Mouse (Mus musculus) heart, adult 9 months (tissue): ENCODE data around the gene Plppr3.
A peak's percentile ranks its signal among the peaks of the same experiment; 100 is the strongest.

ENCODE experiments used
- DNase-seq, 2 experiments: peaks; one replicate each; pipeline ENCODE4 v3.0.0; 2022; ENCODE audit warnings: low spot score in 2 of 2

The Plppr3 gene

DNA sequence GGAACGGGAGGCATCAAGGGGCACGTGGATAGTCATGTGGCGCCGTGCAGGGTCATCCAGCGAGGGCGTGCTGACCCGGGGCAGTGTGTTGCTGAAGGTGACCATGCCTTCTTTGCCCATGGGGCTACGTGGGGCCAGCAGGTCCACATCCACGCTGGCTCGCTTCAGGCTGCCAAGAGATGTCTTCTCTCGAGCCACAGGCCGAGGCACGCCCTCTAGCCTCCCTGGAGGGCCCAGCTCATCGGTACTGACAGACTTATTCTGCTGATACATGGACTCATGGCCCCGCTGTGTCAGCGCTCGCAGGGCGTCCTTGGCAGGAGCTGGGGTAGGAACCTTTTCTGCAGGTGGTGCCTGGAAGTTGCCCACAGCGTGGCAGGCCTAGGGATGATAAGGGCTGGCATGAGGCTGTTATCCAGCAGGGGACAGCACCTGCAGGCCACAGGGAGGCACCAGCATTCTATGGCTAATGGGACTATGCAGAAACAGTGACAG lies 8.6 kb downstream of the Plppr3 start:
- peak in 1 of 2 experiments; percentile 61 for DNase-seq

DNA sequence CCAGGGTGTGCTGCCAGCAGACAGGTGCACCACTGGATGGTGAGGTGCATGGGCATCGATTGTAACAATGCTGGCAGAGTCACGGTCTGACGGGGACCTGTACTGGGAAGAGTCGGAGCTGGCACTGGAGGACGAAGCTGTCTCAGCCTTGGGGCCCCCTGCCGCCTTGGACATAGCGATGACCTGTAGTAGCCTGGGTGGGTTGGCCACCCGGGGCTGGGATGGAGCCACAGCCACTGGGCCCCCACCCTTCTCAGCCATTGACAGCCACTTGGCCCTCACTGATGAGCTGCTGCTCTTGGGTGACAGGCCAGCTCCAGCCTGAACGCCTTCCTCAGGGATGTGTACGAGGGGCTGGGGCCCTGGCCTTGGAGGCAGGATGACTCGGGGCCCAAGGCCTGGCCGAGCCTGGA lies 9.2 kb downstream of the Plppr3 start:
- DNase-seq: no peak

- DNase-seq: no peak
Measured at GRCm38 (mm10) chr10:79864351-79865188, 9.9 kb downstream of the Plppr3 start.

- no peak for DNase-seq
Measured at GRCm38 (mm10) chr10:79862925-79863324, 11.5 kb downstream of the Plppr3 start.

DNA sequence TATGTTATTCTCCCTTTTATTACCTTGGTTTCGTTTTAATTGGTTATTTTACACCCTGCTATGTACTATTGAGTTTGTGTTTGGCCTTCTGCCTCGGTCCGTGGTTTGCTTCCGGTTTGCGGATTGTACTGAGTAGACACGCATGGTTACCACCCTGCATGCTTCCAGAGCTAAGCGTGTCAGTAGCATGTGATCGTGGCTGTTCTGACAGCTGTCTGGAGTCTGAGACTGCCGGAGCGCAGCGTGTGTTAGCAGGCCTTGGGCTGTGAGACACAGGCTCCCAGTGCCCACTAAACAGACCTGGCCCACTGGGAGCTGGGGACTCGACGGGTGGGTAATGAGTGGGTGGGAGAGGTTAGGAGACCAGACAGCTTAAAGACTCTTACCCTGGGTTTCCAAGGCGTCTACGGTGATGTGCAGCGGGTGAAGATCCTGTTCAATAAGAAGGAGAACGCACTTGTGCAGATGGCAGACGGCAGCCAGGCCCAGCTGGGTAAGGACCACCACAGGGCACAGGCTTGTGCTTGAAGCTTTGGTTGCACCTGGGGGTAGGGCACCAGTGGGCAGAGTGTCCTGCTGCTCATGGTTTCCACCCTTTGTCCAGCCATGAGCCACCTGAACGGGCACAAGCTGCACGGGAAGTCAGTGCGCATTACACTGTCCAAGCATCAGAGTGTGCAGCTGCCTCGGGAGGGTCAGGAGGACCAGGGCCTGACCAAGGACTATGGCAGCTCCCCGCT lies 12.2 kb downstream of the Plppr3 start:
- DNase-seq: no peak

GRCm38 (mm10) chr10:79861230-79862048 lies 13.0 kb downstream of the Plppr3 start:
- DNase-seq: no peak

DNA sequence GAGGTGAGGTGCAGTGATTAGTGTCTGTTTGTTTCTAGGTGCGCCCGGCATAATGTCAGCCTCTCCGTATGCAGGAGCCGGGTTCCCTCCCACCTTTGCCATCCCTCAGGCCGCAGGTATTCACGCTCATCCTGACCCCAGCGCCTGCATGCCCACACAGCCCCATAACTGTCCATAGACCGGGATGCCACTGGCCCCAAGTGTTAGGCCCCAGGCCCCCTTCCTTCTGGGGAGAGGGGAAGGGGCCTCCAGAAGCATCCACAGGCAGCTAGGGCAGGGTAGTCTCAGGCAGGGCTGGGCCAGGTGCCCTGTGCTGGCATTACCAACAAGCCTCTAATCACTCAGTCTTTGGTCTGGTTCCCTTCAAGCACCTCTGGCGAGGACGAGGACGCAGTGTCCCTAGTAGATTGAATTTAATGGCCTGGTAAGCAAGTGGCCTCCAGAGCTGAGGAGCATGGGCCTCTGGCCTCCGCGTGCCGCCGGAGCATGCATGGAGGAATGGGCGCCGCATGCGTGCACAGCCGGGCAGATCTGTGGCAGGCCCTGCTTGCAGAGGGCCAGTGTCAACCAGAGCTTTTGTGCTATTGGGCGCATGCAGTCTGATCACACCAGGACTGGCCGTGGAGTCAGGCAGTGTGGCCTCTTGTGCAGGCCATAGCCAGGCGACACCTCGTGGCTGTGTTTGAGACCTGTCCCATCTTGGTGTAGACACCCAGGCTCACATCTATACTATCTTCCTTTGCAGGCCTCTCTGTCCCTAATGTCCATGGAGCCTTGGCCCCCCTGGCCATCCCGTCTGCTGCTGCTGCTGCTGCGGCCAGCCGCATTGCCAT lies 14.1 kb downstream of the Plppr3 start:
- DNase-seq: no peak

DNA sequence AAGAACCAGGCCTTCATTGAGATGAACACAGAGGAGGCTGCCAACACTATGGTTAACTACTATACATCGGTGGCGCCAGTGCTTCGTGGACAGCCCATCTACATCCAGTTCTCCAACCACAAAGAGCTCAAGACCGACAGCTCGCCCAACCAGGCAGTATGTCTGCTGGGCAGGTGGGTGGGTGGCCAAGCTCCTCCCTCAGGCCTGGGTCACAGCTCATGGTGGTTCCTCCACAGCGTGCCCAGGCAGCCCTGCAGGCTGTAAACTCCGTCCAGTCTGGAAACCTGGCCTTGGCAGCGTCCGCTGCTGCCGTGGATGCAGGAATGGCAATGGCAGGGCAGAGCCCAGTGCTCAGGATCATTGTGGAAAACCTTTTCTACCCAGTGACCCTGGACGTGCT lies 15.3 kb downstream of the Plppr3 start:
- DNase-seq: no peak

- DNase-seq: peak in 1 of 2 experiments; percentile 74
Measured at GRCm38 (mm10) chr10:79858416-79859074, 15.9 kb downstream of the Plppr3 start.

- DNase-seq: no peak
Measured at GRCm38 (mm10) chr10:79857894-79858293, 16.5 kb downstream of the Plppr3 start.

DNA sequence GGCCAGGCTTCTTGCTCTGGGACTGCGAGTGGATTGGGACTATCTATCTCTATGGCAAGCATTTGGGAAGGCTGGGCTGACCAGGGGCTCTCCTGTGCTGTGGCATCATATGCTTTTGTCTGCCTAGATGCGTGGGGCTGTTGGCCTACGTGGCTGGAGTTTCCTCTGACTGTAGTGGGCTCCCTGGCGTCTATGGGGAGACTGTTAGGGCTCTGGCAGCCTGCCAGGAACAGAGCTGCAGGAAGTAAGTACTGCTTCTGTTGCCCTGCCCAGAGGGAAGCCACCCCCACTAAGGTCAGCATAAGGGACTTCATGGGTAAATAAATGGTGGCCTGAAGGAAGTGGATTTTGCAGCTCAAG lies 17.0 kb downstream of the Plppr3 start:
- DNase-seq: peak; percentile 78 to 79

DNA sequence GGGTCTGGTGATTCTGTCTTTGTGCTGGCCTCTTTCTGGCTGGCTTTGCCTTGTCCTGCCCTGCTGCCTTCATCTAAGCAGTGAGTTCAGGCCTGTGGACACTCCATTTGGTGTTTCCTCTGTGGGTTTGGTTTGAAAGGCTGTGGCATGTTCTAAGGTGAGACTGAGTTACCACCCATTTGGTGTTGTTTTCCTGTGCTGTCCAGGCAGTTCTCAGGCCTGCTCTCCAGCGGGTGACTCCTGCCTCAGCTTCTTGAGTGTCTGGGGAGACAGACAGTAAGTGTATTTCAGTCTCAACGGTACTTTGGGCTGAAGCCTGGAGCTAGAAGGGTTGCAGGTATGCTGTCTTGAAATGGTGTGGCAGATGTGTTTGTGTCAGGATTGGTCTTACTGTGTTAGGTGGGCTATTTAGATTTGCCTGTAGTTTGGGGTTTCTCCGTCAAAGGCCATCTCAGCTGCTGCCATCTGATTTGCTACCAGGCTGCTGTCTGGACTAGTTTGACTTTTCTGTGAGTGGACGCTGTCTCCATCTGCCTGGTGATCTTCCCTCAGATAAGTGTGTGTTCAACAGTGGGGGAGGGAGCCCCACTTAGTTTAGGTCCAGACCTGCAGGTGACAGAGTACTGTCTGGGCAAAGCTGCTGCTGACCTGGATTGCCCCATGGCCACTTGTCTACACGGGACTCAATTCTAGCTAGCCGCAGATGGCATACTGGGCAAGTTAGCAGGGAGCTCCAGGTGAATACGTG lies 17.6 kb downstream of the Plppr3 start:
- no peak for DNase-seq

DNA sequence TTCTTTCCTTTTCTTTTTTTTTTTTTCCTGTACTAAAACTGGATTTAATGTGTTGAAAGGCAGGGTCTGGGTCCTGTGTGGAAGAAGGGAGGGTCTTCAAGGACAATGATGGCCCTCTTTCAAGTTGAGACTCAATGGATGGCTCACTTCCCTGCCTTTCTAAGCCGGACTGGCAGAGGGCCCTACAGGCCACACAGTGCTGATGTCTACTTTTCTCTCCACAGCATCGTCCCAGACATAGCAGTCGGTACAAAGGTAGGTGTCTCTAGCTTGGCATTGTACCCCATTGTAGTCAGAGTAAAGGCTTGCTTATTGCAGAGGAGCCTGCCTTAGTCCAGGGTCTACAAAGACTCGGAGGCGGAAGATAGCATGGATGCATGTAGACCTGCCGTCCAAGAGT lies 18.2 kb downstream of the Plppr3 start:
- no peak for DNase-seq

GRCm38 (mm10) chr10:79855558-79856184 lies 18.8 kb downstream of the Plppr3 start:
- DNase-seq: no peak

DNA sequence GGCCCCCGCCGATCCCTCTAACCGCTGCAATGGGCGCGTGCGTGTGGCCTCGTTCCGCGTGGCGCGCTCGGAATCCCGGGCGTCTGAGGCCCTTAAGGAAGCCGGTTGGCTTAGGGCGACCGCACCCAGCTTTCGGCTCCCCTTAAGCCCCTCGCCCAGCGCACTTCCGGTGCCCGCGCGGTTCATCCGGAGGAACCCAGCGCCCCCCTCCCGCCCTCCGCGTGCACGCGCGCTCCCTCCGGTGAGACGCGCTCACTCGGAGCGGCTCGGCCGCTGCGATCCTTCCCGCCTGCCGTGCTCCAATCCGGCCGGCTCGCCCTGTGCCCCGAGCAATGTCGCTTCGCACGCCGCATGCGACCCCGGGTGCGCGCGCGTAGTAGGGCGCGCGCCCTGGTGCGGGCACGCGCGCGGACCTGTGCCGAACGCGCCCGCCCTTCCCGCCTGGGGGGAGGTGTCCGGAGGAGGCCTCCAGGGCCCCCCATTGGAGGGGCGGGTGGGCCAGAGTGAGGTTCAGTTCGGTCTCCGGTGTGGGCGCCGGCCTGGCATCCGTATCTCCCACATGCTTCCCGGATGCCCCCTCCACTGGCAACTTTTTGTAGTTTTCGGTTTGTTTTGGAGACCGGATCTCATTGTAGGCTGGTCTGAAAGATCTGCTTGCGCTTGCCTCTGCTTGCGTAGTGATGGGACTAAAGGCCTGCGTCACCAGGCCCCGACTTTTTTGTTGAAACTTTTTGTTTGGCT lies 19.5 kb downstream of the Plppr3 start:
- peak; percentile 71 to 75 for DNase-seq

GRCm38 (mm10) chr10:79853860-79854795 lies 20.3 kb downstream of the Plppr3 start, which contains the start of gene Ptbp1:
TSS of gene Ptbp1 (plus strand) at chr10:79854427.
- DNase-seq: peak; percentile 99

GRCm38 (mm10) chr10:79853392-79853791 lies 21.0 kb downstream of the Plppr3 start:
- DNase-seq: peak; percentile 93 to 97
